Mouse (Mus musculus) adrenal gland, postnatal 4 days (tissue): ENCODE results near the gene Sh3bp5. TPM values are rescaled to one million over a fixed set of nuclear protein-coding genes. Genes with fewer than 3 reads are reported as not detected.

Source experiments
- DNase-seq, 2 experiments: peaks; one replicate each; pipeline ENCODE4 v3.0.0; 2021 to 2022; ENCODE audit warnings: low spot score in 2 of 2, mixed read lengths in 2 of 2
- total RNA-seq, 2 experiments: library from RNA; stranded (reverse); gene quantifications; 2 replicates each; pipeline ENCODE4 v1.2.3; 2021

Sh3bp5 gene
- total RNA-seq, 2 experiments from 2014 or later: 136 to 140 TPM

DNA sequence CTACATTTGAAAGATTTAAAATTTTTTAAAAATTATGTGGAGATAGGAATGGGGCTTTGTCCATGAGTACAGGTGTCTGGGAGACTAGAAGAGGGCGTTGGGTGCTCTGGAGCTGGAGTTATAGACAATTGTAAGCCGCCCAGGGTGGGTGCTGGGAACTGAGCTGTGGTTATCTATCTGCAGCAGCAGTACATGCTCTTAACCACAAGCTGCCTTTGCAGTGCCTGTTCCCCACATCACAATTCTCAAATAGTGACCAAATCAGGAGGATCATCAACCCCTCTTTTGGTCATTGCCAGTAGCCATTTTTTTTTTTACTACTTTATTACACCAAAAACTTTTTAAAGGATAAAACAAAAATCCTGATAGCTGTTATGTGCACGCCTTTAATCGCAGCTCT lies 71.3 kb downstream of the Sh3bp5 start:
- DNase-seq: no peak

DNA sequence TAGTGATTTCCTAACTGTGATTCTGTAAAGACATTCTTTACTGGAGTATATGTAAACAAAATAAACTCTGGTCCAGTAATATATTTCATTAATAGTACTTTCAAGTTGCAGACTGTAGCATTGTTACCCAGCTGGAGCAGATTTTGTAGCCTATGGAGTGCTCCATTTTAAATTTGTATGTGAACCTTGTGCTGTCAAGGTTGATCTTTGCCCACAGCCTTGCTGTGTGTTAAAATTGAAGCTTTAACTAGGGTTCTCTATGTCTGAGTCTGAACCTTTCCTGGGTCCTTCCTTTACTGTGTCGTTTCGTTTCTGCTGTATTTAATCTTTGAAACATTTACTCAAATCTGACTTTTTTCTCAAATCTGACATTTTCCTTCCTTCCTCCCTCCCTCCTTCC lies 73.6 kb downstream of the Sh3bp5 start:
- no peak for DNase-seq

DNA sequence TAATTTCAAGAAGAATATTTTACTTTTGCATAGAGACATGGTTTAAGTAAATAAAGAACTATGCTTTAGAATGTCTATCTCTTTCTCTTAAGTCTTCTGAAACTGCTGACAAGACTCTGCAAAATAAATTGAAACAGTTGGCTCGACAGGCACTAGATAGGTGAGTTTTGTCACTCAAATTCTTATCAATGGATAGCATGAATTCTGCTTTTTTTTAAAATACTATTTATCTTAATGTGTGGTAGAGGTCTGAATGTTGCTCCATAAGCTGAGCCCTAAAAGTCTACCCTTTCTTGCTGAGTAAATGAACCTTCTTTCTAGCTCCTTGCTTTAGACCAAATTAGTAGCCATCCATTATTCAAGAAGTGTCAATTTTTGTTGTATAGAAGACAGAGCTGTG lies 90.5 kb downstream of the Sh3bp5 start:
- no peak for DNase-seq

DNA sequence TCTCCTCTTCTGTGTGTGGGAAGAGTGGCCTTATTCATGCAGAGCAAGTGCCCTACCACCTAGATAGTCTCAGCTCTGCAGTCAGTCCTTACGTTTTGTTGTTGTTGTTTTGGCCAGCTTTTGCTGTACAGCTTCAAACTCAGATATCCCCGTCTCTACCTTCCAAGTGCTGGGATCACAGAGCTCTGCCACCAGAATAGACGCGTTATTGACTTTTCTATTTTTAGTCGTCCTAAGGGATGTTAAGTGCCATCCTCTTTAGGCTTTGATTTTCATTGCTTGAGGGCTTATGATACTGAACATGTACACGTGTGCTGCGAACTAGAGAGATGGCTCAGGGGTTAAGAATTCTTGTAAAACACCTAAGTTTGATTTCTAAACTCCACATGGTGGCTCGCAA lies 92.6 kb downstream of the Sh3bp5 start:
- DNase-seq: no peak

DNA sequence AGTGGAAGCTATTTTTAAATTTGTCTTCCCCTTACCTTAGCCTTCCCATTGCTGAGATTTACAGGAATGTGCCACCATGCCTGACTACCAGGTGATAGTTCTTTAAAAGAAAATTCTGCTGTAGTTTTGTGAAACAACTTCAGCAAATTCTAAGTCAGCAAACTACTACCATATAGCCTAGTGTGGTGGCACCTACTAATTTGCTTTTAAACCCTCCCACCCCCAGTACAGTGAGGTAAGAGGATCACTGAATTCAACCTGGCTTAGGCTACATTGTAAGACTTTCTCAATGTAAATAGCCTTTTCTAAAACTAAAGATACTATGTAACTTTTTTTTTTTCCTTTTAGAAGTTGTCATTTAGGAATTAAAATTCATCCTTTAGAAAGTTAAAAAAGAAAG lies 97.9 kb downstream of the Sh3bp5 start:
- DNase-seq: no peak

DNA sequence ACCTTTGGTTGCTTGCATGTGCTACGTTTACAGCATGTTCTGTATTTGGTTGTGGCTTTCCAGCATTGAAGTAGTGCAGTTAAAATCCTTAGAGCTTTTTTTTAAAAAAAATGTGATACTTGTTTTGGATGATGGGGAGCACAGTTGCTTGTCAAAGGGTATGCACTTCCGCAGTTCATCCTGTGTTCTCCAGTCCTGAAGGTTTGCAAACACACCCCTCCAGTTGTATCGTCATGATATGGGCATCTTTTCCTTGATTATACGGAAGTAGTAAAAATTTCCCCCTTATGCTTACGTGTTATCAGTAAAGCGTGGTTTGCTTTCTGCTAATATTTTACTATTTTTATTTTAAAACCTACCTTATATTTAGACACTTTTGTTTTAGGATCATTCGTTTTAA lies 98.5 kb downstream of the Sh3bp5 start:
- DNase-seq: no peak

DNA sequence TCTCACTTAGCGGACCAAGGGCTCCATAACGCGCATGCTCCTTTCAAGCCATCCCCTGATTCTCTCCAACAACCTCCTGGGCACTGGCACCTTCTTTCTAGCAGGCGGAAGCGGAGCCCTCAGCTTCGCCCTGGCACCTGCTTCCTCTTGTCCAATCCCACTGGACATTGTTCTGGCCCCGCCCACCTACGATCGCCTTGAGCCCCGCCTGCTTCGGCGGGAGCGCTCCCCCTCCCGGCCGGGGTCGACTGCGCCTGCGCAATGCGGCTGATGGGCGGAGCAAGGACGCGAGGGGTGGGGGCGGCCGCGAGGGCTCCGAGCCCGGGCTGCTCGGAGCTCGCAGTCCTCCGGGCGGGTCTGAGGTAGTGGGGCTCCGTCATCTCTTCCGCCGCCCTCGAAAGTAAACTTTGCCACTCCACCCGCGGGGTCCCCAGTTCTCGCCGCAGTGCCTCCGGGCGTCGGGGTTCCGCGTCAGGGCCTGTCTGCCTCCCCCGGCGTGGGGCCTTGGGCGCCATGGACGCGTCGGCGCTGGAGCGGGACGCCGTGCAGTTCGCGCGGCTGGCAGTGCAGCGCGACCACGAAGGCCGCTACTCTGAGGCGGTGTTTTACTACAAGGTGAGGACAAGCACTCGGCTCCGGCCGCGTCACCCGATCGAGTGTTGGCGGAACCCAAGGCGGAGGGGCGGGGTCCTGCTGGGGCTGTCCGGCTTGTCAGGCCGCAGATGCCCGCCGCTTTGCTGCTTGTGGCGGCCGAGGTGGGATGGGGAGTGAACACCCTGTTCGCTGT lies 99.3 kb downstream of the Sh3bp5 start, which contains the start of gene Capn7:
TSS of gene Capn7 (plus strand) at position 270 of the 787 bp plus-strand sequence.
- DNase-seq: peak; percentile 99

DNA sequence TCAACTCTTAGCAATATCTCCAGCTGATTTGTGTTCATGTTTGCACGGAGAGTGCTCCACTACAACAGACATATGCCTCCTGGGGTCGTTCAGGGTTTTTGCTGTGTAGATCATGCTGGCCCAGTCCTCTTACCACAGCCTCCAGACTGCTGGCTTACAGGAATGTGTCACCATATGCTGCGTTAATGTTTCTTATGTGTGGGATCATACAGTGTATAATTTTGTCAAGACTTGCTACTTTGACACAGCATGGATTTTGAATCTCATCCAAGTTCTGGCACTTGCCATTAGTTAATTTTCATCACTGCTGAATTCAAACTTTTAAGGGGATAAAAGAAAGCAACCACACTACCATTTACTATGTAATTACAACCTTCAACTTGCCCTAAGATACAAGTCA lies 100.1 kb downstream of the Sh3bp5 start:
- no peak for DNase-seq

DNA sequence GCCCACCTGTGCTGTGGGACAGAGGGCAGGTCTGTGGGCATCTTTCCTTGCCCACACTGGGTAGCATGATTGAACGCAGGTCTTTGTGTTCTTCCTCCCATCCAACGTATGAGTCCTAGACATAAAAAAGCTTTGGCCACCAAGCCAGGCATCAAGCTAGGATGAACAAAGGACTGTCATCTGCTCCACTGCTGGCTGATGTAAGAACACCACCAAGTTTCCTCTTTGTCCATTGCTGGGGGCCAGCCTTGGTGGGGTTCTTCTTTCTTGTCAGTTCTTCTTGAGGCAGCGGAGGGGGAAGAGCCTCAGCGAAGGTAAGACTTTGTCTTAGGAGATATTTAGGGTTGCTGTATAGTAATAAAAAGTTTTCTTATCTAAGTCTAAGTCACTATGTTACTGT lies 104.9 kb downstream of the Sh3bp5 start:
- no peak for DNase-seq

DNA sequence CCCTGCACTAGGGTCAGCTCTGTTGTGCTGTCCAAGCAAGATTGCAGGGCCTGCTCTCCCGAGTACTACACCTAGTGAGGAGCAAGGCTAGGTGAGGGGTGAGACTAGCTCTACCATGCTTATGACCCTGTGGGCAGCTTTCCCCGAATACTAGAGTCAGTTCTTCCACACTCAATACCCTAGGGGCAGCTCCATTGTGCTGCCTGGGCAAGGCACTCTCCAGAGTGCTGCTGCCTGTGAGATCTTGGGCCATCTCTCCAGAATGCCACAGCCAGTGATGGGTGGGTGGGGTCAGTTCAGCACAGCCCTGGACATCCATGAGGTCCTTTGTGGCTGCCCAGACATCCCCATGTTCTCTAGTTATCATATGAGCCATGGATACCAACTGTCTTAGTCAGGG lies 106.1 kb downstream of the Sh3bp5 start:
- no peak for DNase-seq

DNA sequence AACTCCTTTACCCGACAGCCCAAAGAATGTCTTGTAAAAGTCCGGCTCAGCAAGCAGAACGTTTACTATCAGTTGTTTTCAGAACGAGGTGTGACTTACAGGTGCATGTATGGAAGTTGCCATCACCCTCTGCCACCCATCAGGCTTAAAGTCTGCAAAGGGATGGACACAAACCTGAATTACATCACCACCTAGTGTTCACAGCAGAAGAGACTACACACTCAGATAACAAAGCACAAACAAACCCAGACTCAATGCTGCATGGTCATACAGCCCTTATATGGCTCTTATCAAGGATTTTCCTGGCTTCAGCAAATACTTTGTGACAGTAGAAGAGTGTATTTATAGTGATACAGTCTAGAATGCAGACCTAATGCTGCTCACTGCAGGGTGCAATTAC lies 108.2 kb downstream of the Sh3bp5 start:
- DNase-seq: no peak

DNA sequence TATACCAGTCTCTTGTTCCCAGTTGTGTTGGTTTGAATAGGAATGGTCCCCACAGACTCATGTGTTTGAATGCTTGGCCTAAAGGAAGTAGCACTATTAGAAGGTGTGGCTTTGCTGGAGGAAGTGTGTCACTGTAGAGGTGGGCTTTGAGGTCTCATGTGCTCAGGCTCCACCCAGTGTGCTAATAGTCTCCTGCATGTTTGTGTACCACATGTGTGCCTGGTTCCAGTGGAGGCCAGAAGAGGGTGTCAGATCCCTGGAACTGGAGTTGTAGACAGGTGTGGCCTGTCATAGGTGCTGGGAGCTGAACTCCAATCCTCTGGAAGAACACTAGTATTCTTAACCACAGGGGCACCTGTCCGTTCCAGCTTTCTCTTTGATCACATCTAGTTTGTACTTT lies 108.7 kb downstream of the Sh3bp5 start:
- DNase-seq: no peak

DNA sequence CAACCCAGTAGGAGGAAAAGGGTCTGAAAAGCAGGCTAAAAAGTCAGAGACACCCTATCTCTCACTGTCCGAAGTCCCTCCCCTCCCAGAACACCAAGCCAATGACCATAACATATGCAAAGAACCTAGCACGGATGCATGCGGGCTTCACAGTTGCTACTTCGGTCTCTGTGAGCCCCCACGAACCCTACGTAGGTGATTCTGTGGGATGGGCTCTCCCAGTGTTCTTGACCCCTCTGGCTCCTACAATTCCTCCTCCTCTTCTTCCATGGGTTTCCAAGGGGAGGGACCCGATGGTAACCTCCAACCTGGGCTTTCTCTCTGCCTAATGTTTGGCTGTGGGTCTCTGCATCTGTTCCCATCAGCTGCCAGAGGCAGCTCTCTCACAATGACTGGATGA lies 109.1 kb downstream of the Sh3bp5 start:
- no peak for DNase-seq

DNA sequence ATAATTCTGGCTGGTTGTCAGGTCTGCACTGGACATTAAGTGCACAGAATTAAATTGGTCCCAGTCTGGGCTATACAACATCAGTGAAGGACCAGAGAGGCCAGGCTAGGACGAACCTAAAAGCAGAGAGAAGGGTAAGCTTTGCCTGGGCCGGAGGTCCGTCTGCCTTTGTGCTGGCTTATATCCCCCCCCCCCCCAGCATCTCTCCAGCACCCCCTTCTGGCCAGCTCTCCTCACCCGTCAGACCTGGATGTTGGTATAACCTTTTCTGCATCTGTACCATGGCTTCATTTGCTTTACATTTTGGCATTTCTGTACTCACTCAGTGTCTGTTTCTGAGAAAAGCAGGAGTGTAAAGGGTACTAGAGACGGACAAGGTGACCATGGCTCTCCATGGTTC lies 110.3 kb downstream of the Sh3bp5 start:
- DNase-seq: no peak

DNA sequence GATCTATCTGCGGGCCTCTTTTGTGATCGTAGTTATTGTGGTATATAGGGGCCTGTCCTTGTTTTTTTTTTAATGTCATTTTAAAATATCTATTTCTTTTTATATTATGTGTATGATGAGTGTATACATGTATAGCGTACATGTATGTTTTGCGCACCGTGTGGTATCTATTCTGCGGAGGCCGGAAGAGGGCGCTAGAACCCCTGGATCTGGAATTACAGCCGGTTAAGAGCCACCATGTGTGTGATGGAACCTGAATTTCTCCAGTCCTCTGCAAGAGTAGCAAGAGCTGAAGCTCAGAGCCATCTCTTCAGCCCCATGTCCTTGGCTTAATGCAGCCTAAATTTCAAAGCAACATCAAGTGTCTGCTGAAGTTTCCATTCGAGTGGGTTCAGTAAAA lies 111.0 kb downstream of the Sh3bp5 start:
- DNase-seq: no peak

DNA sequence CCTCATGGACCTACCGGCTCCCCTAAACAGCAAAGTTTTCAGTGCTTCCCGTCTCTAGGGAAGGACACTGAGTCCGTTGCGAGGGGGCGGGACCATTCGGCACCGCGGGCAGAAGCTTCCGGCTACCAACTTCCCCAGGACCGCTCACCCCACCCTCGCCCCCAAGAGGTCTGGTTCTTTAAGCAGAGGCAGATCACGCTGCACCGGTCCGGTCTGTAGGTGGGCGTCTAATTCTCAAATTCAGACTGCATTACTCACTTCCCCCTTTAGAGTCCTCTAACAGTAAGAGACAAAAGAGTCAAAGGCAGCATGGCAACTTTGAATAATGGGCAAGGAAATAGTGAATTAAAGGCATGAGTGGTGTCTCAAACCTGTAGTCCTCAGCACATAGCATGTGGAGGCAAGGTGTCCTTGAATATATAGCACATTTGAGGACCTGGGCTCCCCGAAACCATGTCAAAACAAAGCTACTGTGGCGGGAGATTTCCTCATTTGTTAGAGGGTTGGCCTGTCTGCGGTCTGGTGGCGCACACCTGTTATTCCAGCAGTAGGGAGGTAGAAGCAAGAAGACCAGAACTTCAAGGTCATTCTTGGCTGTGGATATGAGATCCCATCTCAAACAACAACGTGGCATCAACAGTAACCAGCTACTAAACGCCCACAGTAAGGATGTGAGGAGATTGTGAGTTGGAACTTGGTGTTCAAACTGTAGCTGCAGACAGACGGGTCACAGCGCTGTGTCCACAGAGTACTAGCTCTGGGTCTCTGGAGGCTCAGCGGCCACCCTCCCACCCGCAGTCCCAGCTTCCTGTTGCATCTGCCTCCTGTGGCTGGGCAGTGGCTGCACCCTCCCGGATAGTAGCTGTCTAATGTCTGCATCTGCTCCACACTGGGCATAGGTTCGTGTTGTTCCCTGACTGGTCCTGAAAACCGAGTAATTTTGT lies 111.8 kb downstream of the Sh3bp5 start, which contains the start of gene Dnah1:
TSS of gene Dnah1 (minus strand) at position 48 of the 944 bp plus-strand sequence.
- peak in 1 of 2 experiments; percentile 25 for DNase-seq

DNA sequence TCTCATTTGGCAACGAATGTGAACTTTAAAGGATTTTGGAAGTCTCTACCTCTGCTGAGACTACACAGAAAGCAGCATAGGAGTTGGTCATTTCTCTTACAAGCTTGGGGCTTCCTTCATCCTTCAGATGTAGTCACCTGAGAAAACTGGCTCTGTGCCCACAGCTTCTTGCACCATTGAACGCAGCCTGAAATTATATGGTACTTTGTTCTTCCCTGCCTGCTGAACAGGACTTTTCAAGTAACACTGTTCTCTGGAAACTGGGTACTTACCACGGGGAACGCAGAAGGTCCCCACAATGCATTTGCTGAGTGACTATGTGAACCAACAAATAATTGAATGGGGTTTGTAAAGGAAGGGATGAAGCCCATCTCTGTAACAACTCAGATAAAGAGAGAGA lies 112.7 kb downstream of the Sh3bp5 start:
- DNase-seq: no peak

DNA sequence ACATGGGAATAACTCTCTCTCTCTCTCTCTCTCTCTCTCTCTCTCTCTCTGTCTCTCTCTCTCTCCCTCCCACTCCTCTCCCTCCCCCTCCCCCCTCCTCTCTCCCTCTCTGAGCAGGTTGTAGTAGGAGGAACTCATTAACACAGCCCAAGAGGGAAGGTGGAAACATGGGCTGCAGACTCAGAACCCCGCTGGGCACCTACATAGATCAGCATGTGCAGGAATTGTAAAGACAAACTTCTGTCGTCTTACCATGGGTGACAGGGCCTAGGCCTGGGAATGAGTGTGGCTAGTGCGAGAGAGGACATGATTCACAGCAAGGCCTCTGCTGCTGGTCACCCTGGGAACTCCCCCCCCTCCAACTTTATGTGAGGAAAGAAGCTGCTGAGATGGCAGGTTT lies 113.7 kb downstream of the Sh3bp5 start:
- DNase-seq: no peak

DNA sequence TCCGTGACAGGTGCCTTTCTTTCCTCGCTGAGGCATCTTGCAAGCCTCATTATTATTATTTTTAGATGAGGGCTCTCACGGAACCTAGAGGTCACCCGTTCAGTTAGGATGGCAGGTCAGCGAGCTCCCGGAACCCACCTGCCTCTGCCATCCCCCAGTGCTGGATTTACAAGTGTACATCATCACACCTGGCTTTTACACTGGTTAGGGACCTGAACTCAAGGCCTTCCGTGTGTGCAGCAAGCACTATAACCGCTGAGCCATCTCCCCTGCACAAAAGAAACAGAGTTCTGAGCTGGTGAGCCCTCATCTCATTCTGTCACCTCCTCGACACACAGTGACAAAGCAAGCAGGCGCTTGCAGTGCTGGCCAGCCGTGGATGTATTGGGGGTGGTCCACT lies 114.7 kb downstream of the Sh3bp5 start:
- no peak for DNase-seq

DNA sequence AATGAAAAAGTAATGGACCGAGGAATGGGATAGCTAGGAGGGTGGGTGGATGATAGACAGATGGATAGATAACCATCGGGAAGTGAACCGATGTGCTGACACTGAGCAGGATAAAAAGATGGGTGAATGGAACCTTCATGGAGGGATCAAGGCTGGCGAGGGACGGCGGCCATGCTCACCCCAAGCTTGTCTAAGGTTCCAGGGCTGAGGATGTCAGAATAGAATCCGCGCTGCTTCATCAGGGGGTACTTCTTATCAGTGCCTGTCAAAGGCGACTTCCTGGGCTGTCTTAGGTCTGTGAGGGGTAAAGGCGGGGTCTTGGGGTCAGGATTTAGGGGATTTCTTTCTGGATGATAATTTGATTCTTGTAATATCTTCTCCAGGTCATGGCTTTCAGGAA lies 116.3 kb downstream of the Sh3bp5 start:
- DNase-seq: no peak

DNA sequence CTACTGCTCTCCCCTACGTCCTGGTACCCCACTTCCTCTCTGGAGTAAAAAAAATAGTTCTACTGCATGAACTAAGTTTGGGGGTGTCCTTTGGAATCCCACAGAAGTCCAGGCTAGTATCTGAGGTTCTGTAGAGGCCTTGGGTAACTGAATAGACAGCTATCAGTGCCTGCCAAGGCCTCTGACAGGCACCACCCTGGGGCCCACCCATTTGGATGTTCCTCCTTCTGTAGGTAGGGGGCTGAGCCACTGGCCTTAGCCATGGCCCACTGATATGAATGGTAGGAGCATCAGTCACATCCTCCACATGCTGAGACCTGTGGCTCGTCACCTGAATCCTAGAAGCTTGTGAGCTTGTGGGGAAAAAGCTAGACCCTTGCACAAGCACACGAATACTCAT lies 118.1 kb downstream of the Sh3bp5 start:
- DNase-seq: no peak

DNA sequence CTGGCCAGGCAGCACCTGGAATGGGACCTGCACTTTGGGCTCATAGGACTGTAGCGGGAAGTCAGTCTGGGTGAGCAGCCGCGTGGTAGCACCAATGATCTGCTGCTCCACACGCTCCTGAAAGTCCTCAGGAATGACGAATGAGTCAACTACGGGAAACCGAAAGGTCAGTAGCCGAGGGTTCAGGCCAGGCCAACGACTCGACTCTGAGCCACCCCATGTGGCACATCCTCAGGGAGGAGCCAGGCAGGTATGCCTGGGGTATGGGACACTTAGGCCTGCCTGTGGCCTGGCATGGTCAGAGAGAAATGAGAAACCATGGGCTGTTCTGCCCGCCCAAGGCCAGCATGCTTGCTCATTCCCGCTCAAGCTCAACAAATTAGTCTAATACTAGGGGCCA lies 119.3 kb downstream of the Sh3bp5 start:
- no peak for DNase-seq
